Mouse (Mus musculus) small intestine, adult 2 months (tissue): ENCODE results near the gene Ercc6l2. TPM values are rescaled to one million over a fixed set of nuclear protein-coding genes. Genes with fewer than 3 reads are reported as not detected.
"Not testable (repeated sequence)": the region's sequence is repeated elsewhere in the genome, so short reads cannot be mapped to it uniquely, and the experiment has no call there.

Experiments used
- H3K27ac ChIP-seq: fragments of 200-500 bp; 2 replicates; pipeline ENCODE4 v1.5.1; 2012; ENCODE audit warnings: low read depth, low read length, control low read depth, inconsistent platforms; ENCODE audit not compliant: insufficient read depth
- H3K27me3 ChIP-seq: fragments of 200-500 bp; 2 replicates; pipeline ENCODE4 v1.6.1; 2012; ENCODE audit warnings: mild to moderate bottlenecking, moderate library complexity, low read length, inconsistent platforms; ENCODE audit not compliant: control insufficient read depth, insufficient read depth
- H3K36me3 ChIP-seq: fragments of 200-500 bp; 2 replicates; pipeline ENCODE4 v1.6.1; 2012; ENCODE audit warnings: mild to moderate bottlenecking, low read length, control low read depth, inconsistent platforms; ENCODE audit not compliant: control insufficient read depth, insufficient read depth
- H3K4me1 ChIP-seq: fragments of 200-500 bp; 2 replicates; pipeline ENCODE4 v1.6.1; 2012; ENCODE audit warnings: low read length, inconsistent platforms, mixed read lengths; ENCODE audit not compliant: control insufficient read depth, insufficient read depth, insufficient read length
- H3K4me3 ChIP-seq: fragments of 200-500 bp; 2 replicates; pipeline ENCODE4 v1.5.1; 2012; ENCODE audit warnings: low read depth, mild to moderate bottlenecking, control low read depth, inconsistent platforms, low read length, moderate library complexity
- CTCF ChIP-seq: fragments of 200-500 bp; IDR thresholded peaks from 2 replicates; pipeline ENCODE4 v1.5.1; 2012; ENCODE audit warnings: low read depth, mild to moderate bottlenecking, control low read depth, inconsistent platforms, low read length, moderate library complexity, mixed read lengths; ENCODE audit not compliant: insufficient replicate concordance, insufficient read length; ENCODE audit errors: extremely low read depth
- POLR2A ChIP-seq: fragments of 200-500 bp; IDR thresholded peaks from 2 replicates; pipeline ENCODE4 v1.6.1; 2012; ENCODE audit warnings: low read depth, mild to moderate bottlenecking, control low read depth, inconsistent platforms, low read length, moderate library complexity
- WGBS: fragments of 180-500 bp; shearing (Covaris S2); methylation state at CpG from one replicate; pipeline ENCODE4 v1.1.7; 2018; 5-methylcytosine and 5-hydroxymethylcytosine counted together
- polyA plus RNA-seq: library from polyadenylated mRNA; depleted of rRNA; stranded (reverse); fragments of >200 nt; gene quantifications from 2 replicates; pipeline ENCODE4 v1.2.3, GENCODE M21; 2012

Gene Ercc6l2
- polyA plus RNA-seq, 1 experiment, result 1.3 TPM

DNA sequence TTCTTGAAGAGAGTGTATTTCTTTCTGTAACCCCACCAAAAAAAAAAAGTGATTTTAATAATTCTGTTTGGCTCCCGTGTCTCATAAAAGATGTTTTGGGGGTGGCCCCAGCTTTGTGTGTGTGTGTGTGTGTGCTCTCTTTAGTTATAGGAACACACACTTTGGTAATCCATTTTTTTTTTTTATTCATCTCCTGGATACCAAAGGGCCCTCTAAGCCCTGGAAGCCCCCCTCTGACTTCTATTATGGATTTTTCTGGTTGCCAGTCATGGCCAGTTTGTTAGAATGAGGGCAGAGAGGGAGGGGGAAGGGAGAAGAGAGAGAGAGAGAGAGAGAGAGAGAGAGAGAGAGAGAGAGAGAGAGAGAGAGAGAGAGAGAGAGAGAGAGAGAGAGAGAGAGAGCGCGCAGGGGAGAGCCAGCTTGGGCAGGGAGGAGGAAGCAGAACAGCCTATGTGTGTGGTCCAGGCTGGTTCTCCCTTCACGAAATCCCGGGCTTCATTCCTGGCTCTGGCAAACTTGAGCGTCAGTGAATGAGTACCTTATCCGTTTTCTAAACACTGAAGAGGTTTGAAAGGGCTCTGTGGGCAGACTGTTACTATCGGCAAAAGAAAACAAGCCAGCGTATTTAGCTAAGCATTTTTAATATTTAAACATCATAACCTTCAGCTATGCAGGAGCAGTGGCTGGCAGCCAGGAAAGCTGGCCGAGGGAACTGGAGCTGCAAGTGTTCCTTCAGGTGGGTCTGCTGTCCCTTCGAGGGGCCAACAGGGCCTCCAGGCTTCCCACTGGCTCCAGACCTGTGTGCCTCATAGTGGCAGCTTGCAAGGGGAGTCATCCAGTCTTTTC is 103.0 kb downstream of the Ercc6l2 start:
- Histone ChIP-seq H3K4me1 (peaks cover 4% of the 10 kb centered on the region), H3K36me3 (no peaks in the 10 kb centered on the region), H3K27ac (peak overlapping the region; percentile 21; the same call in 1 of the 2 replicates), H3K27me3 (no peaks in the 10 kb centered on the region), H3K4me3 (no peak overlapping the region)
- TF ChIP-seq CTCF (no peak), POLR2A (no peak)
- WGBS, result 19% methylated on average over 11 of the region's 11 CpGs

DNA sequence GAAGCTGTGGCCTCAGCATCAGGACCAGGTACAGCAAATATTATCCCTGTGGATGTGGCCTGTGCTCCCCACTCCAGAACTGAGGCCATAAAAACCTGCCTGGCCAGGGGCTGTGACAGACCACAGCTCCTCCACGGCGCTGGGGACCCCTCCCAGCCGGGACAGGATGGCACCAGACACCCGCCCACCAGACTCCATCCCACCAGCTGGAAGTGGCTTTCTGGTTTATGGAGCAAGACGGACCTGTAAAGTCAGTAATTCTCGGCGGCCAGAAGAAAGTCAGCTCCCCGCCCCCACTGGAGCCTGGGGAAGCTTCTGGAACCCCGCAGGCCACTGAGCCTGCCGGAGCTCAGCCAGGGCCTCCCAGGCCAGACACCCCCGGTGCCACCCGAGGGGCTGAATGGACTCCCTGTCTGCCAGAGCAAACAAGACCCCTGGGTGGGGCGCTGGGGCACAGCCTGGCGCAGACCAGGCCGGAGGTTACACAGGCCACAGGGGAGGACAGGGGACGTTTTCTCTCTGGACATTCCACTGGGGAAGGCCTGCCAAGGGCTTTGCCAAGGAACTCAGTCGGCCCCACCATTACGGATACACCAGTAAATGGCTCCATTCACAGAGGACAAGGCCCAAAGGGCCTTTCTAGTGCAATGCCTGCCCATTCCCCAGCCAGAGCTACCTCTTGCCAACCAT is 103.8 kb downstream of the Ercc6l2 start:
- WGBS, result 64% methylated on average over 18 of the region's 18 CpGs
- TF ChIP-seq CTCF (no peak), POLR2A (no peak)
- H3K4me1 ChIP-seq, result peaks cover 8% of the 10 kb centered on the region
- peak overlapping the region; percentile 21; the same call in 1 of the 2 replicates for H3K27ac ChIP-seq
- no peak overlapping the region for H3K4me3 ChIP-seq
- H3K36me3 ChIP-seq, result no peaks in the 10 kb centered on the region
- H3K27me3 ChIP-seq, result no peaks in the 10 kb centered on the region

DNA sequence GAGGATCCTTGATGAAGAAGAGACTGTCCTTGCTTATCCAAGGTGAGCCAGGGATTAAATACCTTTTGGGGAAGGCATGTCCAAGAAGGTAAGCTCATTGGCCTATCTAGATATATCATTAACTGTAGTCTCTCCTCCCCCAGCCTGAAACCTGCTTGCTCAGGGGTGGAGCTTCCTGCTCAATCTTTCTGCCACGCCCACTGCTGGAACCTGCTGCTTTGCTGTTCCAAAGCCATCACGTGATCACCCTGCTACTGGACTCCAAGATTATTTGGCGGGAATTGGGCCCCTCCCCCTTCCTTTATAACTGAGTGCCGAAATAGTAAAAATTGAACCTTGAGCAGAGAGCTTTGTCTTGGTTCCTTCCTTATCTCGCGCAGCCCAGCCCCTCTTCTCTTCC is 109.0 kb downstream of the Ercc6l2 start:
- not testable (repeated sequence) for H3K36me3 ChIP-seq, H3K27me3 ChIP-seq, H3K4me1 ChIP-seq, H3K4me3 ChIP-seq, H3K27ac ChIP-seq
- 37% methylated on average over 4 of the region's 6 CpGs for WGBS

DNA sequence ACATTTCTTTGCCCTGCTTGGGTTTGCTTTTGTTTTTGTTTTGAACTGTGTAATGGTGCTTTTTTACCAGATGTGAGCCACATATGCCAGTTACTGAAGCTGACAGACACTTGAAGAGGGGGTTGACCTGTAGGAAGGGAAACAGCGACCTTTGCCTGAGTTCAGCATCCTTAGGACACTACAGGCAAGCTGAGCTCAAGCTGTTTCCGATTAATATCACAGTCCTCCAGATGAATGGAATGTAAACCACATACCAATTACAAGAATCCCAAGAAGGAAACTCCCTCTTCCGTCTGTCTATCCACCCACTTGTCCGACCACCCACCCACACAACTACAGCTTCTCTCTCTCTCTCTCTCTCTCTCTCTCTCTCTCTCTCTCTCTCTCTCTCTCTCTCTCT is 112.3 kb downstream of the Ercc6l2 start:
- no peaks in the 10 kb centered on the region for H3K36me3 ChIP-seq
- peaks cover 10% of the 10 kb centered on the region; the same call in 1 of the 2 replicates for H3K4me1 ChIP-seq
- no peak overlapping the region for H3K4me3 ChIP-seq
- TF ChIP-seq CTCF, result no peak
- TF ChIP-seq POLR2A, result no peak
- no peak overlapping the region; the same call in 1 of the 2 replicates for H3K27ac ChIP-seq
- H3K27me3 ChIP-seq, result no peaks in the 10 kb centered on the region
- 71% methylated on average over 4 of the region's 4 CpGs for WGBS

DNA sequence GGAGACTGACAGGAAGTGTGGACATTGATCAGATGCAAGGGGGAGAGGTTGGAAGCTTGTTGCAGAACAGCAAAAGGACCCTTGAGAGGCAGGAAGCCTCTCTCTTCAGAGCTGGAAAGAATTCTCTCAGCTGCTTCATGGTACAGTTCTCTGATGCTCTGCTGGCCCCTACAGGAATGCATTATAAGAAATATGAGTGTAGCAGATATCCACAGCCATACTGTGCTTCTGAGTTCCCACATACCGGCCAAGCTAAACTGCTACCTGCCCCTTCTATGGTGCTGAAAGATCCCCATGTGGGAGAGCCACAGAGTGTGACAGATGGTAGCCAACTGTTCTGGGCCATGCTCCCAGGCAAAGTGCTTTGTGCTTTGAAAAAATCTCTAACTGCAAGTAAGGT is 114.3 kb downstream of the Ercc6l2 start:
- H3K4me3 ChIP-seq, result no peak overlapping the region
- 58% methylated on average over 1 of the region's 1 CpGs for WGBS
- no peaks in the 10 kb centered on the region for H3K36me3 ChIP-seq
- H3K27me3 ChIP-seq, result no peaks in the 10 kb centered on the region
- TF ChIP-seq POLR2A, result no peak
- no peak for TF ChIP-seq CTCF
- H3K27ac ChIP-seq, result no peak overlapping the region
- peaks cover 5% of the 10 kb centered on the region; the same call in 1 of the 2 replicates for H3K4me1 ChIP-seq

DNA sequence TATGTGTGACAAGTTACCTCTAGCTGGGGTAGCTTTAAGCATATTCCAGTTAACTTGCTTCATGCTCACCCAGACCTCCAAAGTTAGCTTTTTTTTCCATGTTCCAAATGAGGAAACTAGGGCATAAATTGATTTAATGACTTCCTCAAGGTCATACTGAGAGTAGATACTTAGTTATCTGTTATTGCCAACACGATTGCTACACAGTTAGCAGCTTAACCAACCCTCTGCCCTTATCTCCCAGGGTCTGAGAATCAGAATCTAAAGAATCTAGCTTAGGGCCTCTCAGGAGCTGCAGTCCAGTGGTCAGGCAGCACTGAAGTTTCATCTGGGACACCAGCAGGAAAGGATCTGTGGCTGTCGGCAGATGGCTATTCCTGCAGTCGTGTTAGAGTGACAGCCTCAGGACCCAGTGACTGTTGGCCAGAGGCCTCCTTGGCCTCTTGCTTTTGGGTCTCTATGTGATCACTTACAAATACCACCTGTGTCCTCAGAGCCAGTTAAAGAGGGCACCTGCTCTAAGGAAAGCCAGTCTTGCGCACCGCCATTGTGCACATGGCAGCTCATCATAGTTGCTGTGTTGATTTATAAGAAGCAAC is 115.0 kb downstream of the Ercc6l2 start:
- Histone ChIP-seq H3K27ac (no peak overlapping the region), H3K36me3 (no peaks in the 10 kb centered on the region), H3K27me3 (no peaks in the 10 kb centered on the region), H3K4me3 (no peak overlapping the region), H3K4me1 (peaks cover 5% of the 10 kb centered on the region; the same call in 1 of the 2 replicates)
- TF ChIP-seq POLR2A, result no peak
- TF ChIP-seq CTCF, result no peak
- WGBS, result 62% methylated on average over 5 of the region's 5 CpGs

DNA sequence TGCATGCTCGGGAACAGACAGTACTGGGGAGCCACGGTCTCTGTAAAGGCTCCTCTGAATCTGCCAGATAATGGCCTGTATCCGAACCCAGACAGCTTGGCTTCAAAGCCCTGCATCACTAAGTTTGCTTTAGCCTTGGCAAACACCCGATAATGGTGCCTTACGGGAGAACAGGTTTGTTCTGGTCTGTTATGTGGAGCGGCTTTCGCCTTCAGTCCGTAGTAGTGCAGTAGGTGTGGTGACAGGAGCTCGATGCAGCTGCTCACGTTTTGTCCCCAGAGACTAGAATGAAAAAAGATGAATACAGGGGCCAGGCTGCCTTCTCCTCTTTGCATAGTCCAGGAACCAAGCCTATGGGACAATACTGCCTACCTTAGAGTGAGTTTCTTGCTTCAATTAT is 115.5 kb downstream of the Ercc6l2 start:
- Histone ChIP-seq H3K4me1 (peaks cover 5% of the 10 kb centered on the region; the same call in 1 of the 2 replicates), H3K36me3 (no peaks in the 10 kb centered on the region), H3K27ac (no peak overlapping the region), H3K4me3 (no peak overlapping the region), H3K27me3 (no peaks in the 10 kb centered on the region)
- 40% methylated on average over 10 of the region's 10 CpGs for WGBS
- no peak for TF ChIP-seq POLR2A
- TF ChIP-seq CTCF, result no peak
